Mouse (Mus musculus) E14TG2a.4 (cell line): ENCODE results near the gene Epha8.

Source experiments
- CTCF ChIP-seq: conservative IDR thresholded peaks from 2 replicates; pipeline ENCODE4 v1.5.1; 2014; ENCODE audit warnings: low read length
- NANOG ChIP-seq: IDR thresholded peaks from 2 replicates; pipeline ENCODE4 v1.6.1; 2014; ENCODE audit warnings: borderline replicate concordance, low read length, mixed read lengths
- POU5F1 ChIP-seq: IDR thresholded peaks from 2 replicates; pipeline ENCODE4 v1.6.1; 2014; ENCODE audit warnings: low read length, borderline replicate concordance

GRCm38 (mm10) chr4:137001825-137002224, 45.2 kb upstream of the Epha8 start:
- TF ChIP-seq NANOG: no peak
- no peak for TF ChIP-seq CTCF
- TF ChIP-seq POU5F1: no peak
